Mouse (Mus musculus) G1E (cell line): ENCODE data around the gene Micu1.

ENCODE experiments used
- CTCF ChIP-seq: IDR thresholded peaks from 2 replicates; pipeline ENCODE4 v1.5.1; 2012; ENCODE audit warnings: low read depth, low read length, inconsistent platforms, mixed read lengths
- GATA1 ChIP-seq: IDR thresholded peaks from 2 replicates; pipeline ENCODE4 v1.6.1; 2012; ENCODE audit warnings: borderline replicate concordance, low read length, inconsistent platforms, mixed read lengths
- POLR2AphosphoS5 ChIP-seq: IDR thresholded peaks from 2 replicates; pipeline ENCODE4 v1.6.1; 2012; ENCODE audit warnings: low read depth, low read length, inconsistent platforms; ENCODE audit not compliant: insufficient replicate concordance
- TAL1 ChIP-seq: conservative IDR thresholded peaks from 2 replicates; pipeline ENCODE4 v1.6.1; 2012; ENCODE audit warnings: low read depth, low read length, inconsistent platforms, mixed read lengths

DNA sequence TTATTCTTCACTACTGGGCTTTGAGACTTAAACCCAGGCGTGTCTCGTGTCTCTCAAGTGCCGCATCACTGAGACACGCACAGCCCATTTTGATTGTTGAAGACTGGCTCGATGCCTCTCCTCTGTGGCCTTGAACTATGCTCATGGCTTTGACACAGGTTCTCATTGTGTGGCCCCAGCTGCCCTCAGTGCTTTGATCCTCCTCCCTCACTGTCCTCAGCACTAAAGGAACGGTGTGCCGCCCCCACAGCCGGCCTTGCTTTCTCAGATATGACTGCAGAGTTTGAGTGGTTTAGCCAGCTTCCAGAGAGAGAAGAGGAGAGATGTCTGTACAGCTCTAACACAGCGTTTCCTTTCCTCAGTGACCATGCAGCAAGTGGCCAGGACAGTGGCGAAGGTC lies 158.9 kb downstream of the Micu1 start:
- TF ChIP-seq TAL1 = no peak
- TF ChIP-seq CTCF = no peak
- TF ChIP-seq GATA1 = no peak
- no peak for TF ChIP-seq POLR2AphosphoS5
